In genomic region chr4:14298110-14298509, GRCm38 (mm10) we compare ENCODE assay signal across 19 mouse cellular contexts.
DNase-seq lines count a peak whose midpoint lies in the region; ATAC-seq and TF ChIP-seq lines count a peak whose summit lies in the region.
"Had no signal": no experiment of that assay in that cellular context is flagged by ENCODE, and none has a peak within 500 bp of the region (broad histone marks: within the 10 kb centered on the region; RNA-seq: fewer than 3 reads in every experiment).

No protein-coding gene starts in this region.

- H3K4me3 ChIP-seq in midbrain, embryonic 13.5 days (replicated peaks), result no peak overlapping the region
- no peak overlapping the region for H3K4me3 ChIP-seq in midbrain, embryonic 11.5 days (ENCODE audit: low read depth, low read length)
- no peak overlapping the region for H3K4me3 ChIP-seq in hindbrain, postnatal 0 days (ENCODE audit: low read length)
- H3K4me3 ChIP-seq in midbrain, embryonic 16.5 days (ENCODE audit: low read depth, low read length), result no peak overlapping the region
- H3K4me3 ChIP-seq: limb, embryonic 15.5 days; liver, embryonic 15.5 days; neural tube, embryonic 12.5 days had no signal

- WGBS in midbrain, embryonic 13.5 days, result 47% methylated on average over 8 of the region's 8 CpGs
- 61% methylated on average over 8 of the region's 8 CpGs for WGBS in midbrain, embryonic 11.5 days
- WGBS in hindbrain, postnatal 0 days, result 31% methylated on average over 8 of the region's 8 CpGs
- 35% methylated on average over 8 of the region's 8 CpGs for WGBS in midbrain, embryonic 16.5 days

- no peaks in the 10 kb centered on the region for H3K27me3 ChIP-seq in midbrain, embryonic 13.5 days
- no peaks in the 10 kb centered on the region for H3K27me3 ChIP-seq in midbrain, embryonic 11.5 days (ENCODE audit: control insufficient read depth, insufficient read depth, low read length)
- H3K27me3 ChIP-seq in hindbrain, postnatal 0 days (ENCODE audit: insufficient read depth, low read length), result no peaks in the 10 kb centered on the region
- no peaks in the 10 kb centered on the region for H3K27me3 ChIP-seq in midbrain, embryonic 16.5 days (ENCODE audit: control insufficient read depth, insufficient read depth, low read depth, low read length)
- H3K27me3 ChIP-seq: limb, embryonic 15.5 days; liver, embryonic 15.5 days; neural tube, embryonic 12.5 days had no signal

- no peak for TF ChIP-seq CTCF in hindbrain, postnatal 0 days (IDR thresholded peaks at IDR 0.05; ENCODE audit: low read depth)

- peaks cover 7% of the 10 kb centered on the region for H3K4me1 ChIP-seq in midbrain, embryonic 13.5 days (replicated peaks)
- H3K4me1 ChIP-seq in midbrain, embryonic 11.5 days (ENCODE audit: control insufficient read depth, insufficient read depth, low read length), result no peaks in the 10 kb centered on the region
- H3K4me1 ChIP-seq in hindbrain, postnatal 0 days (ENCODE audit: insufficient read depth, low read length), result peaks cover 5% of the 10 kb centered on the region; the same call in 1 of the 2 replicates
- no peaks in the 10 kb centered on the region for H3K4me1 ChIP-seq in midbrain, embryonic 16.5 days (ENCODE audit: control insufficient read depth, insufficient read depth, low read length)
- H3K4me1 ChIP-seq: liver, embryonic 15.5 days; neural tube, embryonic 12.5 days had no signal

- DNase-seq in cerebellum, postnatal 25 days, result peak; percentile 18 to 31
- no peak for DNase-seq in cerebellum, postnatal 4 days (ENCODE audit: low spot score in 2 of 2)
- DNase-seq in midbrain, embryonic 11.5 days (ENCODE audit: low spot score, missing footprints), result no peak
- no peak for DNase-seq in hindbrain, postnatal 0 days (ENCODE audit: low spot score)
- DNase-seq in heart, postnatal 36 days, result no peak
- DNase-seq: adrenal gland, postnatal 36 days; heart, postnatal 14 days; kidney, adult 8-10 months; kidney, postnatal 14 days; spleen, adult 18-20 months; thymus, postnatal 36 days had no signal

- intact Hi-C loops in heart, postnatal 36 days (cut with DNase I), result no loop called here

- 0 out of 2 replicates have a peak, but pooled peaks have one; percentile 24 for ATAC-seq in midbrain, embryonic 13.5 days
- no peak for ATAC-seq in midbrain, embryonic 11.5 days (ENCODE audit: low FRiP score)
- peak; percentile 29; the same call in 1 of the 2 replicates for ATAC-seq in hindbrain, postnatal 0 days
- ATAC-seq in midbrain, embryonic 16.5 days, result peak; percentile 58
- ATAC-seq in granulocyte monocyte progenitor cell, adult 5-6 weeks (replicated peaks; ENCODE audit: poor library complexity, severe bottlenecking), result no peak
- ATAC-seq: forebrain, embryonic 16.5 days had no signal

- H3K9ac ChIP-seq in midbrain, embryonic 13.5 days (replicated peaks), result no peak overlapping the region
- no peak overlapping the region for H3K9ac ChIP-seq in midbrain, embryonic 11.5 days (ENCODE audit: low read length)
- no peak overlapping the region for H3K9ac ChIP-seq in hindbrain, postnatal 0 days (replicated peaks; ENCODE audit: low read length)
- no peak overlapping the region for H3K9ac ChIP-seq in midbrain, embryonic 16.5 days (ENCODE audit: low read depth, low read length)
- H3K9ac ChIP-seq: limb, embryonic 15.5 days; liver, embryonic 15.5 days; neural tube, embryonic 12.5 days had no signal

- H3K27ac ChIP-seq in midbrain, embryonic 13.5 days, result no peak overlapping the region
- H3K27ac ChIP-seq in midbrain, embryonic 11.5 days (ENCODE audit: low read depth, low read length), result no peak overlapping the region
- H3K27ac ChIP-seq in hindbrain, postnatal 0 days, result no peak overlapping the region
- no peak overlapping the region for H3K27ac ChIP-seq in midbrain, embryonic 16.5 days (ENCODE audit: low read length)
- H3K27ac ChIP-seq: limb, embryonic 15.5 days; liver, embryonic 15.5 days; neural tube, embryonic 12.5 days had no signal

- no peaks in the 10 kb centered on the region for H3K36me3 ChIP-seq in midbrain, embryonic 13.5 days
- no peaks in the 10 kb centered on the region for H3K36me3 ChIP-seq in midbrain, embryonic 11.5 days (ENCODE audit: control insufficient read depth, insufficient read depth, low read length)
- H3K36me3 ChIP-seq in hindbrain, postnatal 0 days (ENCODE audit: insufficient read depth, low read length), result no peaks in the 10 kb centered on the region
- H3K36me3 ChIP-seq in midbrain, embryonic 16.5 days (ENCODE audit: control insufficient read depth, insufficient read depth, low read length), result no peaks in the 10 kb centered on the region
- H3K36me3 ChIP-seq: limb, embryonic 15.5 days; liver, embryonic 15.5 days; neural tube, embryonic 12.5 days had no signal

- H3K4me2 ChIP-seq in midbrain, embryonic 13.5 days (replicated peaks), result no peak overlapping the region; the same call in 1 of the 2 replicates
- H3K4me2 ChIP-seq in midbrain, embryonic 11.5 days, result no peak overlapping the region
- H3K4me2 ChIP-seq in hindbrain, postnatal 0 days (ENCODE audit: low read depth, low read length), result peak overlapping the region; percentile 16; the same call in 1 of the 2 replicates
- H3K4me2 ChIP-seq in midbrain, embryonic 16.5 days (ENCODE audit: low read length), result no peak overlapping the region
- H3K4me2 ChIP-seq: heart, embryonic 11.5 days; limb, embryonic 15.5 days; liver, embryonic 15.5 days; neural tube, embryonic 12.5 days had no signal

- no peaks in the 10 kb centered on the region for H3K9me3 ChIP-seq in midbrain, embryonic 13.5 days
- H3K9me3 ChIP-seq in midbrain, embryonic 11.5 days (ENCODE audit: control insufficient read depth, low read length), result no peaks in the 10 kb centered on the region
- H3K9me3 ChIP-seq in hindbrain, postnatal 0 days (ENCODE audit: low read length), result no peaks in the 10 kb centered on the region
- H3K9me3 ChIP-seq in midbrain, embryonic 16.5 days (replicated peaks; ENCODE audit: control insufficient read depth, low read length, poor library complexity, severe bottlenecking), result no peaks in the 10 kb centered on the region
- H3K9me3 ChIP-seq: limb, embryonic 15.5 days; liver, embryonic 15.5 days; neural tube, embryonic 12.5 days had no signal

Comparison
In these comparisons a context has a peak if more than half of its experiments do, and no peak if none do; other contexts are left out.
1. DNase-seq: peak in cerebellum, postnatal 25 days (2 of 2); none in cerebellum, postnatal 4 days (0 of 2), midbrain, embryonic 11.5 days (single experiment), hindbrain, postnatal 0 days (single experiment) and heart, postnatal 36 days (0 of 2).
2. ATAC-seq: peak in midbrain, embryonic 13.5 days (single experiment), hindbrain, postnatal 0 days (single experiment) and midbrain, embryonic 16.5 days (single experiment); none in midbrain, embryonic 11.5 days (single experiment) and granulocyte monocyte progenitor cell, adult 5-6 weeks (single experiment).